Mouse (Mus musculus) ES-Bruce4 (cell line): ENCODE data around the gene Pllp. TPM values are rescaled to one million over a fixed set of nuclear protein-coding genes. Genes with fewer than 3 reads are reported as not detected.

Source experiments
- H3K27ac ChIP-seq: 2 replicates; pipeline ENCODE4 v1.5.1; 2012; ENCODE audit warnings: low read length, inconsistent platforms; ENCODE audit not compliant: insufficient read depth
- H3K27me3 ChIP-seq: 2 replicates; pipeline ENCODE4 v1.6.1; 2012; ENCODE audit warnings: mild to moderate bottlenecking, low read length, inconsistent platforms; ENCODE audit not compliant: control insufficient read depth, poor library complexity, insufficient read depth, severe bottlenecking
- H3K36me3 ChIP-seq: 2 replicates; pipeline ENCODE4 v1.6.1; 2012; ENCODE audit warnings: inconsistent platforms, mild to moderate bottlenecking, low read length, moderate library complexity; ENCODE audit not compliant: control insufficient read depth, poor library complexity, insufficient read depth, severe bottlenecking
- H3K4me1 ChIP-seq: one replicate; pipeline ENCODE4 v1.8.1; 2011; ENCODE audit warnings: low read length; ENCODE audit not compliant: control insufficient read depth, insufficient read depth
- H3K4me3 ChIP-seq: 2 replicates; pipeline ENCODE4 v1.5.1; 2011; ENCODE audit warnings: low read depth, mild to moderate bottlenecking, low read length
- H3K9ac ChIP-seq: 2 replicates; pipeline ENCODE4 v1.6.1; 2012; ENCODE audit warnings: low read depth, mild to moderate bottlenecking, inconsistent platforms; ENCODE audit not compliant: poor library complexity, severe bottlenecking
- H3K9me3 ChIP-seq: replicated peaks from 2 replicates; pipeline ENCODE4 v1.6.1; 2012; ENCODE audit warnings: mild to moderate bottlenecking, low read length, inconsistent platforms; ENCODE audit not compliant: control insufficient read depth, poor library complexity, insufficient read depth, severe bottlenecking
- CTCF ChIP-seq: IDR thresholded peaks from one replicate; pipeline ENCODE4 v1.8.1; 2011; ENCODE audit warnings: low read depth, low read length
- EP300 ChIP-seq: IDR thresholded peaks from 2 replicates; pipeline ENCODE4 v1.6.1; 2011; ENCODE audit warnings: low read depth, low read length; ENCODE audit not compliant: insufficient read depth
- POLR2A ChIP-seq: IDR thresholded peaks from one replicate; pipeline ENCODE4 v1.8.1; 2011; ENCODE audit warnings: low read length; ENCODE audit not compliant: insufficient read depth
- polyA plus RNA-seq: library from polyadenylated mRNA; stranded (reverse); fragments of >200 nt; gene quantifications from 2 replicates; pipeline ENCODE4 v1.2.4, GENCODE M21; 2011; ENCODE audit warnings: low read depth; ENCODE audit not compliant: missing spikeins, insufficient read depth, insufficient read length

Pllp gene
- polyA plus RNA-seq, 1 experiment = not detected

DNA sequence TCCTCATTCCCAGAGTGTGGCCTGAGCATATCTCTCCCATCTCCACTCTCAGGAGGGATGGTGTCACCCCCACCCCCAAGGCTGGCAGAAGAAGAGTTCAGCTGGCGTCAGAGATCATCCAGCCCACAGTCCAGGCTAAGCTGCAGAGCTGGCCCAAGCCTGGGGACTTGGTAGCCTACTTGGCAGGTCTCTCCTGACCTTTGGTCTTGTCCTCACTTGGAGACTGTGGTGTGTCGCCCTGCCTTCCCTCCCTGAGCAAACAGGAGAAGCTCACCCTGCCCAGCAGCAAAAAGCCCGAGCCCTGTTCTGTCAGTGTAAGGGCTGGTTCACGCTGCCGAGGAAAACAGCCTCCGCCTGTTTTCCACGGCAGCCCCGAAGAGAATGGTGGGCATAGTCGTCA lies 10.1 kb downstream of the Pllp start:
- no peak overlapping the region for H3K27ac ChIP-seq
- H3K27me3 ChIP-seq = no peaks in the 10 kb centered on the region
- H3K4me1 ChIP-seq = no peaks in the 10 kb centered on the region
- H3K36me3 ChIP-seq = no peaks in the 10 kb centered on the region
- H3K9ac ChIP-seq = no peak overlapping the region
- no peak overlapping the region for H3K4me3 ChIP-seq
- TF ChIP-seq CTCF = no peak
- no peak for TF ChIP-seq EP300
- TF ChIP-seq POLR2A = no peak
- no peaks in the 10 kb centered on the region for H3K9me3 ChIP-seq

- H3K27me3 ChIP-seq = no peaks in the 10 kb centered on the region
- no peak overlapping the region for H3K27ac ChIP-seq
- no peak overlapping the region for H3K9ac ChIP-seq
- H3K4me3 ChIP-seq = no peak overlapping the region
- TF ChIP-seq CTCF (no peak), EP300 (no peak), POLR2A (no peak)
- H3K36me3 ChIP-seq = no peaks in the 10 kb centered on the region
- no peaks in the 10 kb centered on the region for H3K4me1 ChIP-seq
- no peaks in the 10 kb centered on the region for H3K9me3 ChIP-seq
These were observed 11.8 kb downstream of the Pllp start for GRCm38 (mm10) chr8:94684287-94684686.

- no peak overlapping the region for H3K27ac ChIP-seq
- no peak for TF ChIP-seq POLR2A
- TF ChIP-seq CTCF = no peak
- TF ChIP-seq EP300 = no peak
- no peaks in the 10 kb centered on the region for H3K4me1 ChIP-seq
- H3K9me3 ChIP-seq = no peaks in the 10 kb centered on the region
- no peak overlapping the region for H3K9ac ChIP-seq
- H3K27me3 ChIP-seq = no peaks in the 10 kb centered on the region
- no peaks in the 10 kb centered on the region for H3K36me3 ChIP-seq
- no peak overlapping the region for H3K4me3 ChIP-seq
These were observed 13.2 kb downstream of the Pllp start for GRCm38 (mm10) chr8:94682732-94683524.

DNA sequence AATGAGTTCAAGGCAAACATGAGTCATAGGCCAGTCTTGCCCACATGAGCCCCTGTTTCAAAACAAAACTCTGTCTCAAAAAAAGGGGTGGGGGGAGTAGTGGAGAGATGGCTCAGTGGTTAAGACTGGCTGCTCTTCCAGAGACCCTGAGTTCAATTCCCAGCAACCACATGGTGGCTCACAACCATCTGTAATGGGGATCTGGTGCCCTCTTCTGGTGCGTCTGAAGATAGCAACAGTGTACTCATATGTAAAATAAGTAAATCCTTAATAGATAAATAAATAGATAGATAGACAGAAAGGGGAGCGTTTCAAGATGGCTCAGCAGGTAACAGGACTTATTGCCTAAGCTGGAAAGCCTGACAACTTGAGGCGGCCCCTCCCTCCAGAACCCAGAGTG lies 15.7 kb downstream of the Pllp start:
- H3K4me3 ChIP-seq = no peak overlapping the region
- H3K9ac ChIP-seq = no peak overlapping the region
- H3K36me3 ChIP-seq = no peaks in the 10 kb centered on the region
- no peaks in the 10 kb centered on the region for H3K9me3 ChIP-seq
- H3K4me1 ChIP-seq = no peaks in the 10 kb centered on the region
- TF ChIP-seq EP300 = no peak
- TF ChIP-seq CTCF = no peak
- no peak for TF ChIP-seq POLR2A
- H3K27ac ChIP-seq = no peak overlapping the region
- no peaks in the 10 kb centered on the region for H3K27me3 ChIP-seq

DNA sequence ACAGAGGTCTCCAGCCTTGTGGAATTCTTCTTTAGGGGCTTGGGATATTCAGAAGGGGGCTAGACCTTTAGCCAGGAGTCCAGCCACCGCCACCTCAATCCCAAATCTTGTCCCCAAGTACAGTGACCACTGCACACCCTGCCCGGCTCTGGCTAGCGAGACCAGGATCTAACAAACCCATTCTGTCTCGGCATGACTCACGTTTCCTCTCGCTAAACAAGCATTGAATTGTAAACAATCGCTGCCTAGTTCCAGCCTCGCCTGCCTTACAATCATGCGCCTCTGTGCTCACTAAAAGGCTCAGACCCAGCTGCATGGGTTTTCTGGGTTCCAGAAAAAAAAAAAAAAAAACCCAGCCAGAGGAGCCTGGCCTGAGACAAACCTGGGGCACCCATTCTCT lies 17.5 kb downstream of the Pllp start:
- no peaks in the 10 kb centered on the region for H3K9me3 ChIP-seq
- H3K4me3 ChIP-seq = no peak overlapping the region
- no peaks in the 10 kb centered on the region for H3K4me1 ChIP-seq
- H3K27ac ChIP-seq = no peak overlapping the region
- H3K36me3 ChIP-seq = peaks cover 3% of the 10 kb centered on the region; the same call in 1 of the 2 replicates
- H3K27me3 ChIP-seq = no peaks in the 10 kb centered on the region
- no peak overlapping the region for H3K9ac ChIP-seq
- TF ChIP-seq EP300 = no peak

GRCm38 (mm10) chr8:94675923-94676322 lies 20.2 kb downstream of the Pllp start:
- peaks cover 14% of the 10 kb centered on the region for H3K36me3 ChIP-seq
- no peaks in the 10 kb centered on the region for H3K4me1 ChIP-seq
- H3K27ac ChIP-seq = no peak overlapping the region
- H3K27me3 ChIP-seq = no peaks in the 10 kb centered on the region
- TF ChIP-seq EP300 (no peak), CTCF (no peak), POLR2A (no peak)
- no peak overlapping the region for H3K9ac ChIP-seq
- no peak overlapping the region for H3K4me3 ChIP-seq
- H3K9me3 ChIP-seq = no peaks in the 10 kb centered on the region
